Mouse (Mus musculus) heart, embryonic 13.5 days (tissue): ENCODE results near the gene Msrb1. TPM values are rescaled to one million over a fixed set of nuclear protein-coding genes. Genes with fewer than 3 reads are reported as not detected.

ENCODE experiments used
- ATAC-seq: fragments of 200-750 bp; cut with Nextera tagmentation; 2 replicates; pipeline ENCODE4 v1.8.0; 2017; ENCODE audit warnings: moderate TSS enrichment; ENCODE audit not compliant: insufficient number of reproducible peaks, low FRiP score, low TSS enrichment; ENCODE audit errors: extremely low read depth
- H3K27ac ChIP-seq: fragments of 300-500 bp; sonication (generic); replicated peaks from 2 replicates; pipeline ENCODE4 v1.5.1; 2015; ENCODE audit warnings: moderate library complexity, mild to moderate bottlenecking, inconsistent platforms
- H3K27me3 ChIP-seq: fragments of 300-500 bp; sonication (generic); replicated peaks from 2 replicates; pipeline ENCODE4 v1.6.1; 2015; ENCODE audit warnings: mild to moderate bottlenecking, inconsistent platforms
- H3K36me3 ChIP-seq: fragments of 300-500 bp; sonication (generic); 2 replicates; pipeline ENCODE4 v1.6.1; 2015; ENCODE audit warnings: mild to moderate bottlenecking, inconsistent platforms
- H3K4me1 ChIP-seq: fragments of 300-500 bp; sonication (generic); 2 replicates; pipeline ENCODE4 v1.6.1; 2015; ENCODE audit warnings: inconsistent platforms
- H3K4me2 ChIP-seq: fragments of 300-500 bp; sonication (generic); 2 replicates; pipeline ENCODE4 v1.6.1; 2015; ENCODE audit warnings: inconsistent platforms, mild to moderate bottlenecking, moderate library complexity
- H3K4me3 ChIP-seq: fragments of 300-500 bp; sonication (generic); 2 replicates; pipeline ENCODE4 v1.5.1; 2015; ENCODE audit warnings: moderate library complexity, mild to moderate bottlenecking, inconsistent platforms
- H3K9ac ChIP-seq: fragments of 300-500 bp; sonication (generic); 2 replicates; pipeline ENCODE4 v1.6.1; 2015; ENCODE audit warnings: inconsistent platforms, mild to moderate bottlenecking, moderate library complexity
- H3K9me3 ChIP-seq: fragments of 300-500 bp; sonication (generic); 2 replicates; pipeline ENCODE4 v1.6.1; 2016; ENCODE audit warnings: inconsistent platforms
- WGBS: fragments of 180-500 bp; shearing (Covaris S2); methylation state at CpG from one replicate; pipeline ENCODE4 v1.1.7; 2015; ENCODE audit warnings: mixed read lengths; 5-methylcytosine and 5-hydroxymethylcytosine counted together
- polyA plus RNA-seq: library from polyadenylated mRNA; unstranded; fragments of >200 nt; fragmentation: Nextera tagmentation; extraction: Ambion mirVana; gene quantifications from 2 replicates; pipeline ENCODE4 v1.2.1, GENCODE M21; 2015

Msrb1 gene
- polyA plus RNA-seq: 18.0 and 20.4 TPM in 2 replicates

- peaks cover 32% of the 10 kb centered on the region for H3K4me1 ChIP-seq
- WGBS: under 1% methylated on average over 29 of the region's 29 CpGs
- peak; percentile 92 for ATAC-seq
Measured at GRCm38 (mm10) chr17:24736330-24737051, at the start of gene Msrb1. TSS of gene Msrb1 (plus strand) at chr17:24736642.

GRCm38 (mm10) chr17:24687146-24687595 is 49.3 kb upstream of the Msrb1 start:
- Histone ChIP-seq H3K9ac (peak overlapping the region; percentile 47), H3K27me3 (peaks cover 57% of the 10 kb centered on the region)

More at GRCm38 (mm10) chr17:24736330-24737051, at the start of gene Msrb1:
- Histone ChIP-seq H3K9ac (peak within 1 kb of the TSS; percentile 84), H3K27ac (peak within 1 kb of the TSS; percentile 65), H3K27me3 (no peaks in the 10 kb centered on the region; the same call in 1 of the 2 replicates), H3K4me3 (peak within 1 kb of the TSS; percentile 66), H3K9me3 (no peaks in the 10 kb centered on the region), H3K4me2 (peak within 1 kb of the TSS; percentile 84), H3K36me3 (peaks cover 21% of the 10 kb centered on the region)

GRCm38 (mm10) chr17:24687599-24687998 is 48.8 kb upstream of the Msrb1 start:
- H3K27ac ChIP-seq: no peak overlapping the region
- no peak for ATAC-seq
- peaks cover 57% of the 10 kb centered on the region for H3K27me3 ChIP-seq
- peak overlapping the region; percentile 47 for H3K9ac ChIP-seq
- peaks cover 25% of the 10 kb centered on the region for H3K4me1 ChIP-seq
- 22% methylated on average over 23 of the region's 23 CpGs for WGBS
- peak overlapping the region; percentile 64 for H3K4me2 ChIP-seq
- peak overlapping the region; percentile 47 for H3K4me3 ChIP-seq
- no peaks in the 10 kb centered on the region for H3K9me3 ChIP-seq
- H3K36me3 ChIP-seq: peaks cover 8% of the 10 kb centered on the region

More at GRCm38 (mm10) chr17:24687146-24687595, 49.3 kb upstream of the Msrb1 start:
- H3K9me3 ChIP-seq: no peaks in the 10 kb centered on the region
- peak overlapping the region; percentile 64 for H3K4me2 ChIP-seq
- ATAC-seq: no peak
- H3K27ac ChIP-seq: no peak overlapping the region
- H3K36me3 ChIP-seq: peaks cover 9% of the 10 kb centered on the region
- peak overlapping the region; percentile 47 for H3K4me3 ChIP-seq
- peaks cover 25% of the 10 kb centered on the region for H3K4me1 ChIP-seq
- WGBS: 2% methylated on average over 25 of the region's 25 CpGs

GRCm38 (mm10) chr17:24689251-24690081 is 47.0 kb upstream of the Msrb1 start, which contains the start of gene Syngr3:
TSS of gene Syngr3 (minus strand) at chr17:24689955.
- 2% methylated on average over 54 of the region's 55 CpGs for WGBS
- Histone ChIP-seq H3K9ac (peak within 1 kb of the TSS; percentile 78), H3K27me3 (peaks cover 57% of the 10 kb centered on the region), H3K27ac (no peak within 1 kb of the TSS), H3K4me2 (peak within 1 kb of the TSS; percentile 88), H3K9me3 (no peaks in the 10 kb centered on the region), H3K36me3 (peaks cover 22% of the 10 kb centered on the region), H3K4me1 (peaks cover 25% of the 10 kb centered on the region), H3K4me3 (peak within 1 kb of the TSS; percentile 61)
- no peak for ATAC-seq

GRCm38 (mm10) chr17:24692385-24692784 is 44.1 kb upstream of the Msrb1 start:
- H3K27me3 ChIP-seq: peaks cover 41% of the 10 kb centered on the region
- no peak for ATAC-seq

GRCm38 (mm10) chr17:24695326-24696010 is 41.0 kb upstream of the Msrb1 start:
- H3K9ac ChIP-seq: peak overlapping the region; percentile 94
- ATAC-seq: no peak; the same call in 1 of the 2 replicates
- H3K27me3 ChIP-seq: peaks cover 10% of the 10 kb centered on the region
- H3K36me3 ChIP-seq: peaks cover 33% of the 10 kb centered on the region
- WGBS: 8% methylated on average over 51 of the region's 51 CpGs
- peak overlapping the region; percentile 92 for H3K4me2 ChIP-seq
- peak overlapping the region; percentile 89 for H3K4me3 ChIP-seq
- no peaks in the 10 kb centered on the region for H3K9me3 ChIP-seq
- H3K27ac ChIP-seq: peak overlapping the region; percentile 84
- peaks cover 29% of the 10 kb centered on the region for H3K4me1 ChIP-seq

More at GRCm38 (mm10) chr17:24692385-24692784, 44.1 kb upstream of the Msrb1 start:
- Histone ChIP-seq H3K4me2 (no peak overlapping the region), H3K36me3 (peaks cover 22% of the 10 kb centered on the region), H3K9me3 (no peaks in the 10 kb centered on the region), H3K9ac (no peak overlapping the region), H3K4me1 (peaks cover 36% of the 10 kb centered on the region), H3K4me3 (no peak overlapping the region), H3K27ac (no peak overlapping the region)
- WGBS: 84% methylated on average over 5 of the region's 5 CpGs

GRCm38 (mm10) chr17:24696011-24696697 is 40.3 kb upstream of the Msrb1 start, which contains the start of the genes Gfer and Noxo1:
TSS of gene Gfer (minus strand) at chr17:24696156.
TSS of gene Noxo1 (plus strand) at chr17:24696234.
- peak; percentile 93 for ATAC-seq
- H3K9ac ChIP-seq: peak within 1 kb of the TSS; percentile 94
- peaks cover 40% of the 10 kb centered on the region for H3K36me3 ChIP-seq
- no peaks in the 10 kb centered on the region for H3K9me3 ChIP-seq
- peaks cover 29% of the 10 kb centered on the region for H3K4me1 ChIP-seq
- H3K27me3 ChIP-seq: peaks cover 3% of the 10 kb centered on the region
- peak within 1 kb of the TSS; percentile 84 for H3K27ac ChIP-seq
- WGBS: under 1% methylated on average over 59 of the region's 76 CpGs
- H3K4me3 ChIP-seq: peak within 1 kb of the TSS; percentile 89
- peak within 1 kb of the TSS; percentile 92 for H3K4me2 ChIP-seq

GRCm38 (mm10) chr17:24697985-24698384 is 38.5 kb upstream of the Msrb1 start:
- 0 out of 2 replicates have a peak overlapping the region, but pooled peaks have one; percentile 2 for H3K9ac ChIP-seq
- H3K4me1 ChIP-seq: peaks cover 29% of the 10 kb centered on the region
- ATAC-seq: no peak
- H3K27ac ChIP-seq: no peak overlapping the region
- H3K4me2 ChIP-seq: no peak overlapping the region
- H3K36me3 ChIP-seq: peaks cover 47% of the 10 kb centered on the region
- no peaks in the 10 kb centered on the region; the same call in 1 of the 2 replicates for H3K27me3 ChIP-seq
- 33% methylated on average over 5 of the region's 5 CpGs for WGBS
- H3K4me3 ChIP-seq: no peak overlapping the region
- H3K9me3 ChIP-seq: no peaks in the 10 kb centered on the region

- no peaks in the 10 kb centered on the region; the same call in 1 of the 2 replicates for H3K27me3 ChIP-seq
- no peak for ATAC-seq
- no peak overlapping the region for H3K4me3 ChIP-seq
- no peak overlapping the region for H3K4me2 ChIP-seq
- peaks cover 29% of the 10 kb centered on the region for H3K4me1 ChIP-seq
- no peaks in the 10 kb centered on the region for H3K9me3 ChIP-seq
- no peak overlapping the region for H3K9ac ChIP-seq
- H3K27ac ChIP-seq: no peak overlapping the region
- peaks cover 48% of the 10 kb centered on the region for H3K36me3 ChIP-seq
- WGBS: 64% methylated on average over 9 of the region's 9 CpGs
Measured at GRCm38 (mm10) chr17:24698715-24699114, 37.7 kb upstream of the Msrb1 start.

GRCm38 (mm10) chr17:24699473-24699872 is 37.0 kb upstream of the Msrb1 start:
- H3K9me3 ChIP-seq: no peaks in the 10 kb centered on the region
- no peak overlapping the region for H3K9ac ChIP-seq
- ATAC-seq: no peak
- peaks cover 29% of the 10 kb centered on the region for H3K4me1 ChIP-seq
- 71% methylated on average over 2 of the region's 2 CpGs for WGBS
- no peak overlapping the region for H3K4me3 ChIP-seq
- H3K4me2 ChIP-seq: no peak overlapping the region
- H3K27me3 ChIP-seq: no peaks in the 10 kb centered on the region; the same call in 1 of the 2 replicates
- no peak overlapping the region for H3K27ac ChIP-seq
- H3K36me3 ChIP-seq: peaks cover 51% of the 10 kb centered on the region
